Mouse (Mus musculus): ENCODE measurements around the gene Adgrl1.

DNA sequence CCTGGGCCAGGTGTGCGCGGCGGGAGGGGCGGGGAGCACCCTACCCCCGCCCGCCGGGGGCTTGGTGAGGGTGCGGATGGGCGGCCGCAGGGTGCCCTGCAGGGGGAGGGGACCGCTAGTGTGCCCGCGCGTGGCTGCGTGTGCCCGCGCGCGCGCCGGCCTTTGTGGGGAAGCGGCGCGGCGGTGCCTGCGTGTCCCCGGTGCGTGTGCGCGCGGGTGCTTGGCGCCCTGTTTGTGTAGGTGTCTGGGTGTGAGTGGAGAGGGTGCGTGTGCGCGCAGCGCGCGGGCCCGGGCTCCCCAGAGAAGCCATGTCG lies 1.0 kb downstream of the Adgrl1 start:
- TF ChIP-seq POLR2A (IDR thresholded peaks at IDR 0.05; ENCODE audit: borderline replicate concordance, extremely low read depth, insufficient read depth, insufficient read length, poor library complexity, severe bottlenecking) (peak; percentile 11; the same call in 1 of the 2 replicates), CTCF (IDR thresholded peaks at IDR 0.05; ENCODE audit: borderline replicate concordance, extremely low read depth, insufficient read depth, insufficient read length) (no peak)

Measured in brain, embryonic 14.5 days (tissue).